Mouse (Mus musculus) midbrain, embryonic 13.5 days (tissue): ENCODE measurements at regions not wholly inside any gene's neighbourhood (a gene's known extent, or its start where the extent isn't known, plus 50 kb on each side); places are given as distances from the start of the nearest gene placed in this dataset.

Experiments used
- ATAC-seq: fragments of 200-750 bp; cut with Nextera tagmentation; 2 replicates; pipeline ENCODE4 v1.8.0; 2017; ENCODE audit warnings: mild to moderate bottlenecking, moderate TSS enrichment, moderate library complexity
- H3K27ac ChIP-seq: fragments of 300-500 bp; sonication (generic); 2 replicates; pipeline ENCODE4 v1.5.1; 2015; ENCODE audit warnings: inconsistent platforms, mild to moderate bottlenecking, moderate library complexity
- H3K27me3 ChIP-seq: fragments of 300-500 bp; sonication (generic); 2 replicates; pipeline ENCODE4 v1.6.1; 2015; ENCODE audit warnings: mild to moderate bottlenecking, inconsistent platforms
- H3K36me3 ChIP-seq: fragments of 300-500 bp; sonication (generic); 2 replicates; pipeline ENCODE4 v1.6.1; 2015; ENCODE audit warnings: mild to moderate bottlenecking, inconsistent platforms
- H3K4me1 ChIP-seq: fragments of 300-500 bp; sonication (generic); replicated peaks from 2 replicates; pipeline ENCODE4 v1.6.1; 2015; ENCODE audit warnings: inconsistent platforms
- H3K4me2 ChIP-seq: fragments of 300-500 bp; sonication (generic); replicated peaks from 2 replicates; pipeline ENCODE4 v1.6.1; 2015; ENCODE audit warnings: moderate library complexity, mild to moderate bottlenecking, inconsistent platforms
- H3K4me3 ChIP-seq: fragments of 300-500 bp; sonication (generic); replicated peaks from 2 replicates; pipeline ENCODE4 v1.5.1; 2015; ENCODE audit warnings: mild to moderate bottlenecking, inconsistent platforms
- H3K9ac ChIP-seq: fragments of 300-500 bp; sonication (generic); replicated peaks from 2 replicates; pipeline ENCODE4 v1.6.1; 2015; ENCODE audit warnings: mild to moderate bottlenecking, inconsistent platforms
- H3K9me3 ChIP-seq: fragments of 300-500 bp; sonication (generic); 2 replicates; pipeline ENCODE4 v1.6.1; 2016; ENCODE audit warnings: mild to moderate bottlenecking, inconsistent platforms
- WGBS: fragments of 180-500 bp; shearing (Covaris S2); methylation state at CpG from one replicate; pipeline ENCODE4 v1.1.7; 2015; 5-methylcytosine and 5-hydroxymethylcytosine counted together

GRCm38 (mm10) chr3:121618561-121618960, 52.0 kb upstream of the 4930432M17Rik start:
- no peak for ATAC-seq
- H3K27me3 ChIP-seq = no peaks in the 10 kb centered on the region
- 83% methylated on average over 2 of the region's 2 CpGs for WGBS

GRCm38 (mm10) chr3:121618161-121618560, 52.4 kb upstream of the 4930432M17Rik start:
- ATAC-seq = no peak
- 45% methylated on average over 2 of the region's 2 CpGs for WGBS

More at GRCm38 (mm10) chr3:121618561-121618960, 52.0 kb upstream of the 4930432M17Rik start:
- Histone ChIP-seq H3K4me3 (no peak overlapping the region), H3K9ac (no peak overlapping the region), H3K4me1 (no peaks in the 10 kb centered on the region), H3K4me2 (no peak overlapping the region), H3K27ac (no peak overlapping the region), H3K36me3 (no peaks in the 10 kb centered on the region), H3K9me3 (no peaks in the 10 kb centered on the region)

GRCm38 (mm10) chr3:121617351-121617750, 53.2 kb upstream of the 4930432M17Rik start:
- H3K9me3 ChIP-seq = no peaks in the 10 kb centered on the region
- H3K4me2 ChIP-seq = no peak overlapping the region
- WGBS = 39% methylated on average over 7 of the region's 7 CpGs
- ATAC-seq = no peak
- no peaks in the 10 kb centered on the region for H3K27me3 ChIP-seq
- no peak overlapping the region for H3K27ac ChIP-seq
- H3K4me1 ChIP-seq = no peaks in the 10 kb centered on the region
- H3K9ac ChIP-seq = no peak overlapping the region
- H3K36me3 ChIP-seq = no peaks in the 10 kb centered on the region
- H3K4me3 ChIP-seq = no peak overlapping the region

More at GRCm38 (mm10) chr3:121618161-121618560, 52.4 kb upstream of the 4930432M17Rik start:
- Histone ChIP-seq H3K27ac (no peak overlapping the region), H3K9me3 (no peaks in the 10 kb centered on the region), H3K9ac (no peak overlapping the region), H3K4me2 (no peak overlapping the region), H3K4me3 (no peak overlapping the region), H3K27me3 (no peaks in the 10 kb centered on the region), H3K4me1 (no peaks in the 10 kb centered on the region), H3K36me3 (no peaks in the 10 kb centered on the region)

GRCm38 (mm10) chr3:121616075-121616474, 54.5 kb upstream of the 4930432M17Rik start:
- Histone ChIP-seq H3K36me3 (no peaks in the 10 kb centered on the region), H3K4me3 (no peak overlapping the region), H3K4me2 (no peak overlapping the region), H3K27me3 (no peaks in the 10 kb centered on the region), H3K27ac (no peak overlapping the region), H3K9me3 (no peaks in the 10 kb centered on the region), H3K4me1 (no peaks in the 10 kb centered on the region), H3K9ac (no peak overlapping the region)
- ATAC-seq = no peak
- 73% methylated on average over 5 of the region's 5 CpGs for WGBS

GRCm38 (mm10) chr3:121614741-121615140, 55.8 kb upstream of the 4930432M17Rik start:
- H3K9ac ChIP-seq = no peak overlapping the region
- no peak overlapping the region for H3K27ac ChIP-seq
- no peaks in the 10 kb centered on the region for H3K27me3 ChIP-seq
- 78% methylated on average over 7 of the region's 7 CpGs for whole genome bisulfite sequencing
- H3K4me2 ChIP-seq = no peak overlapping the region
- H3K4me3 ChIP-seq = no peak overlapping the region
- no peaks in the 10 kb centered on the region for H3K36me3 ChIP-seq
- no peaks in the 10 kb centered on the region for H3K9me3 ChIP-seq
- no peak for ATAC-seq
- H3K4me1 ChIP-seq = no peaks in the 10 kb centered on the region

- H3K4me1 ChIP-seq = no peaks in the 10 kb centered on the region
- no peaks in the 10 kb centered on the region for H3K36me3 ChIP-seq
- no peak for ATAC-seq
- no peaks in the 10 kb centered on the region for H3K9me3 ChIP-seq
- no peak overlapping the region for H3K27ac ChIP-seq
- no peaks in the 10 kb centered on the region for H3K27me3 ChIP-seq
- no peak overlapping the region for H3K9ac ChIP-seq
- no peak overlapping the region for H3K4me2 ChIP-seq
- H3K4me3 ChIP-seq = no peak overlapping the region
- WGBS = 82% methylated on average over 3 of the region's 3 CpGs
Observed at GRCm38 (mm10) chr3:121613224-121613623, 57.3 kb upstream of the 4930432M17Rik start.

GRCm38 (mm10) chr3:121609845-121610244, 60.7 kb upstream of the 4930432M17Rik start:
- H3K27me3 ChIP-seq = no peaks in the 10 kb centered on the region
- H3K9ac ChIP-seq = no peak overlapping the region
- H3K36me3 ChIP-seq = no peaks in the 10 kb centered on the region
- no peak for ATAC-seq
- 74% methylated on average over 7 of the region's 7 CpGs for WGBS
- no peak overlapping the region for H3K4me2 ChIP-seq
- H3K4me1 ChIP-seq = no peaks in the 10 kb centered on the region
- H3K9me3 ChIP-seq = no peaks in the 10 kb centered on the region
- H3K4me3 ChIP-seq = no peak overlapping the region
- H3K27ac ChIP-seq = no peak overlapping the region

GRCm38 (mm10) chr3:121609090-121609489, 61.5 kb upstream of the 4930432M17Rik start:
- WGBS = 64% methylated on average over 7 of the region's 7 CpGs
- no peaks in the 10 kb centered on the region for H3K36me3 ChIP-seq
- no peaks in the 10 kb centered on the region for H3K27me3 ChIP-seq
- no peak overlapping the region for H3K4me2 ChIP-seq
- H3K4me1 ChIP-seq = no peaks in the 10 kb centered on the region
- H3K9me3 ChIP-seq = no peaks in the 10 kb centered on the region
- H3K9ac ChIP-seq = no peak overlapping the region
- H3K27ac ChIP-seq = no peak overlapping the region
- ATAC-seq = no peak
- H3K4me3 ChIP-seq = no peak overlapping the region

GRCm38 (mm10) chr3:121604737-121605136, 65.8 kb upstream of the 4930432M17Rik start:
- no peak overlapping the region for H3K27ac ChIP-seq
- no peak overlapping the region for H3K4me3 ChIP-seq
- H3K9me3 ChIP-seq = no peaks in the 10 kb centered on the region
- 84% methylated on average over 6 of the region's 6 CpGs for WGBS
- H3K4me2 ChIP-seq = no peak overlapping the region
- H3K4me1 ChIP-seq = peaks cover 6% of the 10 kb centered on the region; the same call in 1 of the 2 replicates
- no peaks in the 10 kb centered on the region for H3K27me3 ChIP-seq
- H3K9ac ChIP-seq = no peak overlapping the region
- no peaks in the 10 kb centered on the region for H3K36me3 ChIP-seq
- ATAC-seq = no peak

GRCm38 (mm10) chr3:121604081-121604480, 66.5 kb upstream of the 4930432M17Rik start:
- Histone ChIP-seq H3K4me3 (no peak overlapping the region), H3K36me3 (no peaks in the 10 kb centered on the region), H3K9ac (no peak overlapping the region), H3K27me3 (no peaks in the 10 kb centered on the region), H3K9me3 (no peaks in the 10 kb centered on the region), H3K27ac (no peak overlapping the region), H3K4me1 (peaks cover 6% of the 10 kb centered on the region; the same call in 1 of the 2 replicates), H3K4me2 (no peak overlapping the region)
- WGBS = 93% methylated on average over 9 of the region's 9 CpGs
- no peak for ATAC-seq

GRCm38 (mm10) chr3:121602826-121603370, 67.7 kb upstream of the 4930432M17Rik start:
- Histone ChIP-seq H3K36me3 (no peaks in the 10 kb centered on the region), H3K4me3 (no peak overlapping the region), H3K9me3 (no peaks in the 10 kb centered on the region), H3K27ac (no peak overlapping the region), H3K4me2 (no peak overlapping the region), H3K4me1 (peaks cover 9% of the 10 kb centered on the region; the same call in 1 of the 2 replicates), H3K27me3 (no peaks in the 10 kb centered on the region), H3K9ac (no peak overlapping the region)
- 95% methylated on average over 10 of the region's 10 CpGs for WGBS
- ATAC-seq = no peak

GRCm38 (mm10) chr3:121602082-121602561, 68.4 kb upstream of the 4930432M17Rik start:
- no peak overlapping the region for H3K9ac ChIP-seq
- H3K4me3 ChIP-seq = no peak overlapping the region
- no peaks in the 10 kb centered on the region for H3K9me3 ChIP-seq
- no peaks in the 10 kb centered on the region for H3K27me3 ChIP-seq
- ATAC-seq = 0 out of 2 replicates have a peak, but pooled peaks have one; percentile 51
- peaks cover 9% of the 10 kb centered on the region; the same call in 1 of the 2 replicates for H3K4me1 ChIP-seq
- H3K27ac ChIP-seq = peak overlapping the region; percentile 11; the same call in 1 of the 2 replicates
- H3K4me2 ChIP-seq = no peak overlapping the region
- H3K36me3 ChIP-seq = no peaks in the 10 kb centered on the region
- 53% methylated on average over 8 of the region's 8 CpGs for WGBS

GRCm38 (mm10) chr3:121600841-121601240, 68.6 kb upstream of the Slc44a3 start:
- H3K9me3 ChIP-seq = no peaks in the 10 kb centered on the region
- no peak for ATAC-seq
- H3K9ac ChIP-seq = no peak overlapping the region
- H3K4me2 ChIP-seq = no peak overlapping the region
- H3K36me3 ChIP-seq = no peaks in the 10 kb centered on the region
- H3K4me3 ChIP-seq = no peak overlapping the region
- H3K27me3 ChIP-seq = no peaks in the 10 kb centered on the region
- H3K4me1 ChIP-seq = peaks cover 9% of the 10 kb centered on the region; the same call in 1 of the 2 replicates
- WGBS = 75% methylated on average over 10 of the region's 10 CpGs
- no peak overlapping the region for H3K27ac ChIP-seq
